Mouse (Mus musculus): ENCODE measurements around the gene Armh1. TPM values are rescaled to one million over a fixed set of nuclear protein-coding genes. Genes with fewer than 3 reads are reported as not detected.

Gene Armh1
- polyA plus RNA-seq, 1 experiment: 0.19 TPM

Other genes starting within 250 kb of the Armh1 start
- gene Eif2b3, start 232.7 kb downstream of the Armh1 start, polyA plus RNA-seq (2012; rRNA removed): 21.9 and 24.0 TPM in 2 replicates
- 2.2 and 3.3 TPM in 2 replicates for gene Ptch2, start 156.1 kb downstream of the Armh1 start, polyA plus RNA-seq (2012; rRNA removed)
- gene Btbd19, start 126.4 kb downstream of the Armh1 start, polyA plus RNA-seq (2012; rRNA removed): 13.0 and 19.4 TPM in 2 replicates
- 0.35 and 0.58 TPM in 2 replicates for gene Tctex1d4, start 125.3 kb downstream of the Armh1 start, polyA plus RNA-seq (2012; rRNA removed)
- 12.6 and 15.5 TPM in 2 replicates for gene Plk3, start 118.2 kb downstream of the Armh1 start, polyA plus RNA-seq (2012; rRNA removed)
- gene Rps8, start 95.9 kb downstream of the Armh1 start, polyA plus RNA-seq (2012; rRNA removed): 1,373 and 1,379 TPM in 2 replicates
- gene Kif2c, start 69.5 kb downstream of the Armh1 start, polyA plus RNA-seq (2012; rRNA removed): 0.89 and 1.0 TPM in 2 replicates
- 12.4 and 14.0 TPM in 2 replicates for gene Tmem53, start 174 bp downstream of the Armh1 start, polyA plus RNA-seq (2012; rRNA removed)
- 66.2 and 76.1 TPM in 2 replicates for gene Rnf220, start 244.9 kb upstream of the Armh1 start, polyA plus RNA-seq (2012; rRNA removed)